Mouse (Mus musculus) liver, embryonic 14.5 days (tissue): ENCODE results near the gene Atf7ip.

Experiments
- CTCF ChIP-seq: IDR thresholded peaks from 2 replicates; pipeline ENCODE4 v1.5.1; 2016; ENCODE audit warnings: antibody characterized with exemption, low read depth, control low read depth
- EP300 ChIP-seq: IDR thresholded peaks from 2 replicates; pipeline ENCODE4 v1.6.1; 2016; ENCODE audit warnings: antibody characterized with exemption, low read depth

- no peak for TF ChIP-seq CTCF
- TF ChIP-seq EP300 = no peak
Observed at GRCm38 (mm10) chr6:136647455-136647861, 141.5 kb downstream of the Atf7ip start.
